Mouse (Mus musculus) testis, postnatal 10 days (tissue): Measurements from ENCODE around the gene Polr3c.
"Not testable (repeated sequence)": the region's sequence is repeated elsewhere in the genome, so short reads cannot be mapped to it uniquely, and the experiment has no call there.

ENCODE experiments used
- DNase-seq: peaks from one replicate; pipeline ENCODE4 v3.0.0; 2021; ENCODE audit warnings: low spot score

Gene Polr3c

GRCm38 (mm10) chr3:96727343-96727827 is at the start of gene Polr3c, which contains the start of gene Rnf115:
Gene Polr3c (minus strand): TSS chr3:96727628.
Gene Rnf115 (plus strand): TSS chr3:96727664.
- peak; percentile 94 for DNase-seq

- no peak for DNase-seq
Measured at GRCm38 (mm10) chr3:96777120-96777519, 49.7 kb upstream of the Polr3c start.

- no peak for DNase-seq
Measured at GRCm38 (mm10) chr3:96772949-96773348, 45.5 kb upstream of the Polr3c start.

- no peak for DNase-seq
Measured at GRCm38 (mm10) chr3:96769971-96770370, 42.5 kb upstream of the Polr3c start.

- no peak for DNase-seq
Measured at GRCm38 (mm10) chr3:96764528-96764927, 37.1 kb upstream of the Polr3c start.

GRCm38 (mm10) chr3:96759695-96760094 is 32.3 kb upstream of the Polr3c start:
- no peak for DNase-seq

GRCm38 (mm10) chr3:96757691-96758090 is 30.3 kb upstream of the Polr3c start:
- DNase-seq: no peak

- DNase-seq: no peak
Measured at GRCm38 (mm10) chr3:96755935-96756334, 28.5 kb upstream of the Polr3c start.

GRCm38 (mm10) chr3:96746829-96747228 is 19.4 kb upstream of the Polr3c start:
- DNase-seq: no peak

- no peak for DNase-seq
Measured at GRCm38 (mm10) chr3:96744348-96744747, 16.9 kb upstream of the Polr3c start.

GRCm38 (mm10) chr3:96740279-96740678 is 12.9 kb upstream of the Polr3c start:
- DNase-seq: not testable (repeated sequence)

- no peak for DNase-seq
Measured at GRCm38 (mm10) chr3:96737995-96738394, 10.6 kb upstream of the Polr3c start.

- DNase-seq: no peak
Measured at GRCm38 (mm10) chr3:96737013-96737740, 9.7 kb upstream of the Polr3c start.

- DNase-seq: no peak
Measured at GRCm38 (mm10) chr3:96735200-96735599, 7.8 kb upstream of the Polr3c start.

GRCm38 (mm10) chr3:96733984-96734383 is 6.6 kb upstream of the Polr3c start:
- DNase-seq: no peak

GRCm38 (mm10) chr3:96730785-96731184 is 3.4 kb upstream of the Polr3c start:
- DNase-seq: no peak

- DNase-seq: no peak
Measured at GRCm38 (mm10) chr3:96729403-96729784, 2.0 kb upstream of the Polr3c start.

GRCm38 (mm10) chr3:96728634-96729402 is 1.4 kb upstream of the Polr3c start:
- no peak for DNase-seq

- DNase-seq: no peak
Measured at GRCm38 (mm10) chr3:96727828-96728633, 603 bp upstream of the Polr3c start.

GRCm38 (mm10) chr3:96719173-96719572 is 8.3 kb downstream of the Polr3c start:
- peak; percentile 72 for DNase-seq

- no peak for DNase-seq
Measured at GRCm38 (mm10) chr3:96715854-96716253, 11.6 kb downstream of the Polr3c start.

GRCm38 (mm10) chr3:96714286-96714685 is 13.1 kb downstream of the Polr3c start:
- DNase-seq: no peak
